Mouse (Mus musculus): ENCODE measurements at regions not wholly inside any gene's neighbourhood (a gene's known extent, or its start where the extent isn't known, plus 50 kb on each side); places are given as distances from the start of the nearest gene placed in this dataset.

DNA sequence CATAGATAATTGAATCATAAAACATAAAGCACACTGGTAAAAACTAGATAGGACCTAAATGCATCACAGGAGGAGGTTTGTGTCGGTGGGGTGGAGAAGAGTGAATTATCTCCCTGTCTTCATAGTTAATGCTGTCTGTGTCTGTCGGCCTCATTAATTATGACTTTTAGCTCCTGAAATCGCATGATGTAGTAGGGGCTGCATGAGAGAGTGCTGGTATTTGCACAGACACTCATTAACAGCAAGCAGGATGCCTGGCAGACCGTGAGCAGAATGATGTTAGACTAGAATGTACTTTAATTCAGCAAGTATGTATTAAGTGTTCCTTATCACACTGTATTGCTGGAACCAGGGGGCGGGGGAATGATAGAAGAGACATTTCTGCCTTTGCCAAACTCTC, 503.3 kb upstream of the Klf4 start:
- TF ChIP-seq NANOG (IDR thresholded peaks at IDR 0.05; ENCODE audit: borderline replicate concordance, low read length) (no peak), CTCF (conservative IDR thresholded peaks at IDR 0.05; ENCODE audit: low read length) (no peak), POU5F1 (IDR thresholded peaks at IDR 0.05; ENCODE audit: borderline replicate concordance, low read length) (no peak)
- peaks cover 5% of the 10 kb centered on the region; the same call in 1 of the 2 replicates for H3K4me1 ChIP-seq (replicated peaks; ENCODE audit: low read depth, low read length)
- H3K36me3 ChIP-seq (ENCODE audit: insufficient read depth, low read length): no peaks in the 10 kb centered on the region
- no peaks in the 10 kb centered on the region for H3K27me3 ChIP-seq (ENCODE audit: insufficient read depth, low read length)
- H3K9me3 ChIP-seq (ENCODE audit: low read length): no peaks in the 10 kb centered on the region
- no peak overlapping the region for H3K4me3 ChIP-seq (replicated peaks; ENCODE audit: low read length)

GRCm38 (mm10) chr4:56028441-56028840, 496.2 kb upstream of the Klf4 start:
- H3K9me3 ChIP-seq (ENCODE audit: low read length): no peaks in the 10 kb centered on the region
- H3K36me3 ChIP-seq (ENCODE audit: insufficient read depth, low read length): no peaks in the 10 kb centered on the region
- no peaks in the 10 kb centered on the region for H3K4me1 ChIP-seq (replicated peaks; ENCODE audit: low read depth, low read length)
- H3K27me3 ChIP-seq (ENCODE audit: insufficient read depth, low read length): no peaks in the 10 kb centered on the region
- H3K4me3 ChIP-seq (replicated peaks; ENCODE audit: low read length): no peak overlapping the region
- TF ChIP-seq POU5F1 (IDR thresholded peaks at IDR 0.05; ENCODE audit: borderline replicate concordance, low read length) (no peak), NANOG (IDR thresholded peaks at IDR 0.05; ENCODE audit: borderline replicate concordance, low read length) (no peak)

DNA sequence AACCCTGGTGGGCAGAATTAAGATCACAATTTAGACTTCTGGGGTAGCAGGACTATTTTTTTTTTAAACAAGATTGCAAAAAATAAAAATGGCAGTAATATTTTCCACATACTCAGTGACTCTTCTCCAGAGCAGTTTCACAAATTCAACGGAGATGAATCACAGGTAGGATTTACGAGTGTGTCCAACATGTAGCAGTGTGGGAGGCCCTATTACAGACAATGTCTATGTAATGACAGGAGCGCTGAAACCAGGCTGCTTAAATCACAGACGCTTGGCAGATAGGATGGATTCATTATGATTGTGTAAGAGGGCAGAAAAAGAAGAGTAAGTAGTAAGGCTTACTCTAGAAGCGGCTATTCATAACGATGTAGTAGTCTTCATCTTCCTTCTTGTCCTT, 495.0 kb upstream of the Klf4 start:
- Histone ChIP-seq H3K36me3 (ENCODE audit: insufficient read depth, low read length) (no peaks in the 10 kb centered on the region), H3K27me3 (ENCODE audit: insufficient read depth, low read length) (no peaks in the 10 kb centered on the region), H3K9me3 (ENCODE audit: low read length) (no peaks in the 10 kb centered on the region), H3K4me1 (replicated peaks; ENCODE audit: low read depth, low read length) (no peaks in the 10 kb centered on the region), H3K4me3 (replicated peaks; ENCODE audit: low read length) (no peak overlapping the region)
- TF ChIP-seq POU5F1 (IDR thresholded peaks at IDR 0.05; ENCODE audit: borderline replicate concordance, low read length) (no peak), NANOG (IDR thresholded peaks at IDR 0.05; ENCODE audit: borderline replicate concordance, low read length) (no peak), CTCF (conservative IDR thresholded peaks at IDR 0.05; ENCODE audit: low read length) (no peak)

GRCm38 (mm10) chr4:56024478-56024877, 492.2 kb upstream of the Klf4 start:
- no peaks in the 10 kb centered on the region for H3K9me3 ChIP-seq (ENCODE audit: low read length)
- H3K36me3 ChIP-seq (ENCODE audit: insufficient read depth, low read length): no peaks in the 10 kb centered on the region
- TF ChIP-seq POU5F1 (IDR thresholded peaks at IDR 0.05; ENCODE audit: borderline replicate concordance, low read length) (no peak), CTCF (conservative IDR thresholded peaks at IDR 0.05; ENCODE audit: low read length) (no peak), NANOG (IDR thresholded peaks at IDR 0.05; ENCODE audit: borderline replicate concordance, low read length) (no peak)
- H3K4me3 ChIP-seq (replicated peaks; ENCODE audit: low read length): no peak overlapping the region
- H3K4me1 ChIP-seq (replicated peaks; ENCODE audit: low read depth, low read length): no peaks in the 10 kb centered on the region
- H3K27me3 ChIP-seq (ENCODE audit: insufficient read depth, low read length): no peaks in the 10 kb centered on the region

DNA sequence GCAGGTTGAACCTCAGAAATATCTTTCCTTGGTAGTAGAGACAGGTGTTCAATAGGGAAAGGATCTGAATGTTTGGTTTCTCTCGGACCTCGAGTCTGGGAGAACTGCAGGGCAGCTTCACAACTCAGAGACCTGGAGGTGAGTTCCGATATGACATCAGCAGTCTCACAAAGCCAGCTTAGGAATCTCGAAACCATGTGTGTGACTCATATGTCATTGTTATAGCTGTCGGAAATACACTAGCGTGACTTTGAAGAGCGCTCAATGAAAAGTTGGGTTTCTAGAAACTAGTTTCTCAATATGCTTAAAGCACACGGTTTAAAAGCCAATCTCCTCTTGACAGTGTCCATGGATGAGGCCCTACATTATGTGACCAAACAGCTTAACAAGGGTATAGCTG, 485.9 kb upstream of the Klf4 start:
- H3K4me3 ChIP-seq (replicated peaks; ENCODE audit: low read length): no peak overlapping the region
- H3K27me3 ChIP-seq (ENCODE audit: insufficient read depth, low read length): no peaks in the 10 kb centered on the region
- no peaks in the 10 kb centered on the region for H3K36me3 ChIP-seq (ENCODE audit: insufficient read depth, low read length)
- no peaks in the 10 kb centered on the region for H3K4me1 ChIP-seq (replicated peaks; ENCODE audit: low read depth, low read length)
- no peak for TF ChIP-seq CTCF (conservative IDR thresholded peaks at IDR 0.05; ENCODE audit: low read length)
- H3K9me3 ChIP-seq (ENCODE audit: low read length): no peaks in the 10 kb centered on the region

GRCm38 (mm10) chr4:56015481-56015880, 483.2 kb upstream of the Klf4 start:
- Histone ChIP-seq H3K27me3 (ENCODE audit: insufficient read depth, low read length) (no peaks in the 10 kb centered on the region), H3K4me1 (replicated peaks; ENCODE audit: low read depth, low read length) (no peaks in the 10 kb centered on the region), H3K9me3 (ENCODE audit: low read length) (peaks cover 12% of the 10 kb centered on the region), H3K4me3 (replicated peaks; ENCODE audit: low read length) (no peak overlapping the region), H3K36me3 (ENCODE audit: insufficient read depth, low read length) (no peaks in the 10 kb centered on the region)
- no peak for TF ChIP-seq CTCF (conservative IDR thresholded peaks at IDR 0.05; ENCODE audit: low read length)
- no peak for TF ChIP-seq NANOG (IDR thresholded peaks at IDR 0.05; ENCODE audit: borderline replicate concordance, low read length)
- no peak for TF ChIP-seq POU5F1 (IDR thresholded peaks at IDR 0.05; ENCODE audit: borderline replicate concordance, low read length)

DNA sequence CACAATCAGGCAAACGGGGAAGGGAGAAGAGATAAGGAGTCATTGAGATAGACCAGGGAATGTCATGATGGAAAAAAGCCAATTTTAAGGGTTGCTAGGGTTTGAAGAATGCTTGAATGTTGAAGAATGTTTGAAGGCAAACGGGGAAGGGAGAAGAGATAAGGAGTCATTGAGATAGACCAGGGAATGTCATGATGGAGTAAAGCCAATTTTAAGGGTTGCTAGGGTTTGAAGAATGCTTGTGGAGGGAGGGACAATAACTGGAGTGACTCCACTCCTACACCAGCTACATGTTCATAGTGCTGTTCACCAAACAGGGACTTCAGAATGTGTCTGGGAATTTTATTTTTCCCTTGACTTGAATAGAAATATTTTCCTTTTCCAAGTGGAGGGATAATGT, 476.0 kb upstream of the Klf4 start:
- Histone ChIP-seq H3K36me3 (ENCODE audit: insufficient read depth, low read length) (no peaks in the 10 kb centered on the region), H3K4me3 (replicated peaks; ENCODE audit: low read length) (no peak overlapping the region), H3K4me1 (replicated peaks; ENCODE audit: low read depth, low read length) (no peaks in the 10 kb centered on the region), H3K27me3 (ENCODE audit: insufficient read depth, low read length) (no peaks in the 10 kb centered on the region), H3K9me3 (ENCODE audit: low read length) (peaks cover 12% of the 10 kb centered on the region)
- no peak for TF ChIP-seq NANOG (IDR thresholded peaks at IDR 0.05; ENCODE audit: borderline replicate concordance, low read length)

DNA sequence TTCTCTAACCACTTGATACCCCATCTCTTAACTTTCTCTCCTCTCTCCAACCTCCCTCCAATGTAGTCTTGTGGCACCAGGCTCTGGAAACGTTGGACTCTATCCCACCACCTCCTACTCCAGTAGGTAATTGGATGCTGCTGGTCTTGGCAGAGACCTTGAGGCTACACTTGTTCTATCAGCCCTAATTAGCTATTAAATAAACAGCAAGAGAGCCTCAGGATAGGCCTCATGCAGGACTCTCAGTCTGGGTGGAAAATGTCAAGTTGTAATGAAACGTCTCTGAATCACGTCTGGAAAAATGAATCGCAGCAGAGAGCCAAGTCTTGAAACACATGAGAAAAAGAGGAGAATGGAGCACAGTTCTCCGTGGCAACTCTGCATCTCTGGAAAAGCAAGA, 472.0 kb upstream of the Klf4 start:
- H3K4me1 ChIP-seq (replicated peaks; ENCODE audit: low read depth, low read length): no peaks in the 10 kb centered on the region
- no peaks in the 10 kb centered on the region for H3K9me3 ChIP-seq (ENCODE audit: low read length)
- H3K4me3 ChIP-seq (replicated peaks; ENCODE audit: low read length): no peak overlapping the region
- H3K27me3 ChIP-seq (ENCODE audit: insufficient read depth, low read length): no peaks in the 10 kb centered on the region
- no peaks in the 10 kb centered on the region for H3K36me3 ChIP-seq (ENCODE audit: insufficient read depth, low read length)
- TF ChIP-seq POU5F1 (IDR thresholded peaks at IDR 0.05; ENCODE audit: borderline replicate concordance, low read length) (no peak), CTCF (conservative IDR thresholded peaks at IDR 0.05; ENCODE audit: low read length) (no peak), NANOG (IDR thresholded peaks at IDR 0.05; ENCODE audit: borderline replicate concordance, low read length) (no peak)

- Histone ChIP-seq H3K9me3 (ENCODE audit: low read length) (no peaks in the 10 kb centered on the region), H3K4me1 (replicated peaks; ENCODE audit: low read depth, low read length) (no peaks in the 10 kb centered on the region), H3K27me3 (ENCODE audit: insufficient read depth, low read length) (no peaks in the 10 kb centered on the region), H3K36me3 (ENCODE audit: insufficient read depth, low read length) (no peaks in the 10 kb centered on the region), H3K4me3 (replicated peaks; ENCODE audit: low read length) (no peak overlapping the region)
- no peak for TF ChIP-seq NANOG (IDR thresholded peaks at IDR 0.05; ENCODE audit: borderline replicate concordance, low read length)
- TF ChIP-seq POU5F1 (IDR thresholded peaks at IDR 0.05; ENCODE audit: borderline replicate concordance, low read length): no peak
- TF ChIP-seq CTCF (conservative IDR thresholded peaks at IDR 0.05; ENCODE audit: low read length): no peak
These were observed 469.1 kb upstream of the Klf4 start for GRCm38 (mm10) chr4:56001312-56001731.

All from E14TG2a.4 (cell line).